Mouse (Mus musculus) MEL-GATA-1-ER (cell line): ENCODE data around the gene Gm49405.
A peak's percentile ranks its signal among the peaks of the same experiment; 100 is the strongest.
"Not testable (repeated sequence)": the region's sequence is repeated elsewhere in the genome, so short reads cannot be mapped to it uniquely, and the experiment has no call there.

ENCODE experiments used
- DNase-seq: peaks from one replicate; pipeline ENCODE4 v3.0.0-alpha.2; 2012; ENCODE audit warnings: low read depth; ENCODE audit errors: extremely low read depth

The Gm49405 gene

DNA sequence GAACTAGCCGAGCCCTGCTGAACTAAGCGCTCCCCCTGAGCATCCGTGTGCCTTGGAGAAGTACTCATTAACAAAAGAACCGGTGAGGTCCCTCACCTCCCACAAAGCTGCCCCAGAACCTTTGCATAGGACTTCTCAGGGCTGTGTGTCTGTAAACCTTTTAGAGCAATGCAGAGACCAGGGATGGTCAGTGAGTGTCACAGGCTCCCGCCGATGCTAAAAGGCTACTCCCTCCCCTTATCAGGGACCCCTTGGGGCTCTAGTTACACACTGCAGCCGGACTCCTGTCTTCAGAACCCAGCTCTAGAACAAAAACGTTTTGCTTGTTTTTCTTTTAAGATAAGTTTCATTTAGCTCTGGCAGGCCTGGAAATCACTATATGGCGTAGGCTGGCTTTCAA, 12.6 kb downstream of the Gm49405 start:
- no peak for DNase-seq

- DNase-seq, result no peak
Measured at GRCm38 (mm10) chr19:4014802-4015201, 14.4 kb downstream of the Gm49405 start.

- DNase-seq, result no peak
Measured at GRCm38 (mm10) chr19:4015635-4016034, 15.2 kb downstream of the Gm49405 start.

GRCm38 (mm10) chr19:4017921-4018587, 17.6 kb downstream of the Gm49405 start:
- no peak for DNase-seq

GRCm38 (mm10) chr19:4018743-4019583, 18.5 kb downstream of the Gm49405 start:
- peak; percentile 22 for DNase-seq

DNA sequence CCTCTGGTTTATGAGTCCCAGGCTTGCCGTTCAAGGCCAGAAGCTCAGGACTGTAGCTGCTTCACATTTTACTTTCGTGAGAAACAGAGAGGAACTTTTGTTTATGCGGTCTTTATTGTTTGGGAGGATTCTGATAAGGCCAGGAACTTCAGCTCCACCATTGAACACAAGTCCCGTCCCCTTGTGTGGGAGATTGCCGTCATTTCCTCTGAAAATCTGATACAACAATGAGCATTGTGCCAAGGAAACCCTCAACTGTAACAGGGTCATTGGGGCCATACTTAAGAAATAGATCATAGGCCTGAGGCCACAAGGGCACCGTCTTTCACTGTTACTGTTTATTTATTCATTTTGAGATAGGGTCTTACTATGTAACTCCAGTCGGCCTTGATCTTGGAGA, 22.8 kb downstream of the Gm49405 start:
- no peak for DNase-seq

GRCm38 (mm10) chr19:4027576-4027975, 27.1 kb downstream of the Gm49405 start:
- no peak for DNase-seq

GRCm38 (mm10) chr19:4032668-4033067, 32.2 kb downstream of the Gm49405 start:
- no peak for DNase-seq

DNA sequence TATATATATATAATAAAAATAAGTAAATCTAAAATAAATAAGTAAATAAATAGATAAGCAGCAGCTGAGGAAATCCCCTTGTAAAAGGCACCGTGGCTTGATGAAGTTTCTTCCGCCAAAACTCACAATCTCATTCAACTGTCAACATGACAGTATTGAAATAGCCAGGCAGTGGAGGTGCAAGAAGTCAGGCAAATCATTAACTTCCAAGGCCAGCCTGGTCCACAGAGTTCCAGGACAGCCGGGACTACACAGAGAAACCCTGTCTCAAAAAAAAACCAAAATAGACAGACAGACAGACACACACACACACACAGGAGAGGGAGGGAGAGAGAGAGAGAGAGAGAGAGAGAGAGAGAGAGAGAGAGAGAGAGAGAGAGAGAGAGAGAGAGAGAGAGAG, 32.9 kb downstream of the Gm49405 start:
- no peak for DNase-seq

GRCm38 (mm10) chr19:4033742-4034141, 33.3 kb downstream of the Gm49405 start:
- no peak for DNase-seq

DNA sequence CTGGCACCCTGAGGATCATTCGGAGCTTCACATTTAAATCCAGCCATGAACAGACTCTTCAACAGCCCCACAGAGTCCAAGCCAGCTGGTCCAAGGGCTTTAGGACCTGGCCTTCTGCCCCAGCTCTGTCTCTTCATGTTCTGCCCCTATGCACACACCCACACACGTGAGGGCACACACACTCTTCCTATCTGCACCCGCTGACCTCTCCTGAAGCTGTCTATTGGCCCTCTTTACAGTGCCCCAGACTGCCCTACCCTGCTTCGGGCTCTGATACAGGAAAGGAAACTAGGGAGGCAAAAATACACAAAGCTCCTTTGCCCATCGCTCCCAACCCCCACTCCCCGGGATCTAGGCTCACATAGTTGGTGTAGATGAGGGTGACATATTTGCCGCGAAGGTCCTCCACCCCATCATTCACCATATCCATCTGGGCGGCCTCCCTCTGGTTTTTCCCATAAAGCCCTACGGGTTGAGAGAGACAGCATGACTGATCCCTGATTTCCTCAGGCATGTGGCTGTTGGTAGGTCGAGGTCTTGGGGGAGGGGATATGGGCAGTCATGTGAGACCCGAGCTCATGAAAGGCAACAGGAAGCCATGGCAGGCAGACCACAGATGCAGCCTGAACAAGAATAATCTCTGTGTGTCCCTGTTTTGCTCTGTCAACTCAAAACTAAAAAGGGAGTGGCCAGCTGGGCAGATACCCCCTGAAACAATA, 36.1 kb downstream of the Gm49405 start:
- no peak for DNase-seq

DNA sequence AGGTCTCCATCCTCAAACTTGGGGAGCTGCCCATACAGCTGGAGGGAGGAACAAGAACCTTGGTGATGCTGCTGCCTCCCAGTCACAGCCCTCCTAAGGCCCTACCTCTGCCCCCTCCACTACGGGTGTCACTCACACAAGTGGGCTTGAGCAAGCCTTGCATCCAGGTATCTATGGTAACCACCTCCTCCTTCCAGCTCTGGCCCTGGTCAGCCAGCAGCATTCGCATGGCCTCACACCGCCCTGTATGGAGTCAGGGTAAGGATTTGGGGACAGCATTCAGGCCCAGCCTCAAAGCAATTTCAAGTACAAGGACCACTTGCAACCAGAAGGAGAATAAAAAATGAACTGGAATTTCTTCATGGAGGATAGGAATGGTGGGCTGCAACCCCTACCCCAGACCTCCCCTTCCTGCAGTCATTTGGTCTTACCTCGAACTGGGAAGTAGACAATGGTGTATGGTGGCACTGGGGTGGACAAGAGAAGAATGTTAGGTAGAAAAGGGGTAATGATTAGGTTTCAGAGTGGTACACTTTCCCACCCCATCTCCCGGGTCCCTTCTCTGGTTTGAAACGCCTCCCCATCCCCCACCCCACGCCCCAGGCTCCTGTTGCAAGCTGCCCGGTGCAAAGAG, 36.8 kb downstream of the Gm49405 start:
- not testable (repeated sequence) for DNase-seq

DNA sequence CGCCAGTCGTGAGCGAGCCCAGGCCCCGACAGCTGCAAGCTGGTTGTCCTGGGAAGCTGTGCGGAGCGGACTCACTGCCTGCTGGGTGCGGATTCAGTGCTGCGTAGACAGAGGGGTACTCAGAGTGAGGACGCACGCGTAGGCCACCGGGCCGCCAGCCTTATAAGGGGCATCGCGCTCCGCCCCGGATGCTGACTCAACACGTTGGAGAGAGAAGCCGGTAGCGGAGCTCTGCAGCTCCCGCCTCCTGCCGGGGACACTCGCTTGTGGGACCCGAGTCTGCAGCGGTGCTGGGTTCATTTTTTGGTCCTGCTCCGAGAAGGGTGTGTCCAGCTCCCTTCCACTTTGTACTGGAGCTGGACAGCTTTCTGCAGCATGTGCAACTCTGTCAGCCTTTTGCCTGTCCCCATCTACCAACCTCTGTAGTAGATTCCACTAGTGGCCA, 37.4 kb downstream of the Gm49405 start, which contains the start of gene Gstp1:
Gene Gstp1 (minus strand): TSS at position 198 of the 445 bp plus-strand sequence.
- DNase-seq, result peak; percentile 72

DNA sequence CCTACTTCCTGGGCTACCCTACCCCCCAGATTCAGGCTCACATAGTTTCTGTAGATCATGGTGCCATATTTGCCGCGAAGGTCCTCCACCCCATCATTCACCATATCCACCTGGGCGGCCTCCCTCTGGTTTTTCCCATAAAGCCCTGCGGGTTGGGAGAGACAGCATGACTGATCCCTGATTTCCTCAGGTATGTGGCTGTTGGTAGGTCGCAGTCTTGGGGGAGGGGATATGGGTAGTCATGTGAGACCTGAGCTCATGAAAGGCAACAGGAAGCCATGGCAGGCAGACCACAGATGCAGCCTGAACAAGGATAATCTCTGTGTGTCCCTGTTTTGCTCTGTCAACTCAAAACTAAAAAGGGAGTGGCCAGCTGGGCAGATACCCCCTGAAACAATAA, 40.5 kb downstream of the Gm49405 start:
- not testable (repeated sequence) for DNase-seq

GRCm38 (mm10) chr19:4041500-4041899, 41.1 kb downstream of the Gm49405 start:
- not testable (repeated sequence) for DNase-seq

GRCm38 (mm10) chr19:4042124-4042523, 41.7 kb downstream of the Gm49405 start:
- no peak for DNase-seq

GRCm38 (mm10) chr19:4044109-4044508, 43.7 kb downstream of the Gm49405 start:
- peak; percentile 91 for DNase-seq

DNA sequence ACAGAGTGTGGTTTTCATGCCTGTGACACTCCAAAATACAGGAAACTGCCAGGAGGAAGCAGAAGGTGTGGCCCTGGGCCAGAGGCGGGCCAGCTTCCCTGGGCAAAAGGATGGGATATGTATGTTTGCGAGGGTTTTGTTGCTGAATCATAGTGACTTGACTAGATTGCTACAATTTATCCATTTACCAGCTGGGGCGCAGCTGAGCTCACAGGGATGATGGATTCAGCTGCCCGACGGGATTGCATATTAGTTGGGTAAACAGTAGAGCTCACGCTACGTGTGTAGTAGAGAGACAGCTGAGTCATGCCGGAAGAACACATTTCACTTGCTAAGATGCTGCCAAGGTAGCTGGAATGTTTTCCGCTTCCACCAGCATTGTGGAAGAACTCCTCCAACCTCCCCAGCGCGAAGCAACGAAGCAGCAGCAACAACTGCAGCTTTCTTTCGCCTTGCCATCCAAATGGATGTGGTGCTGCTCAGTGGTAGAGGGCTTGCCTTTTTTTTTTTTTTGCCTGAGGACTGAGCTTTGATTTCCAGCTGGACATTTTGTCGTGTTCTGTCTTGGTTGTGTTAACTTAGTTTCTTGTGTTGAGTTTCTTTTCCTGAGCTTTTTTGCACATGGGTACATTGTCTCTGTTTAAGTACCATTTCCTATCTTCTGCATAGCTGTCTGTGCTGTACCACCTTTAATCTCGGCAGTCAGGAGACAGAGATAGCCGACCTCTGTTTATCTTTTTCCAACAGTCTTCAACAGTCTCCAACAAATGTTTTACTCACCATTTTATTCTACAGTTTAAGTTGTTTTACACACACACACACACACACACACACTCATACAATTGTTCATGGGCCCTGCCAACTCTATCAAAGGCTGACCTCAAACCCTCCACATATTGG, 45.8 kb downstream of the Gm49405 start, which contains the start of gene Gstp2:
Gene Gstp2 (minus strand): TSS at position 58 of the 900 bp plus-strand sequence.
- DNase-seq, result no peak

GRCm38 (mm10) chr19:4046866-4047254, 46.4 kb downstream of the Gm49405 start:
- no peak for DNase-seq

DNA sequence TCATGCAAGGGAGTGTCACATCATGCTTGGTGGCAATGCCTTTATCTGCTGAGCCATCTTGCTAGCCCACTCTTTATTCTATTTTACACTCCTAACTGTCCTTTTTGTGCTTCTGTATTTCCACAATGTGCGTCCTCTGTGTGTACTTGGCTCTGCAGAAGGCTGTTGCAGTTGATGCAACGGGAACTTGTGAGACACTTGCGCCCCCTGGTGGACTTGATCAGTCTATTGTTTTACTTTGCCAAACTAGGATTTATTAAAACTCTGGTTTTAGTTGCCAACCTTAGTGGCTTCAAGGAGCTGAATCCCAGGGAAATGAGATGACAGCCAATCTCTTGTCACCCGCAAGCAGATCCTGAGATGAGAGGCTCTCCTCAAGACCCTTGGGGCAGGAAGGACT, 47.4 kb downstream of the Gm49405 start:
- DNase-seq, result peak; percentile 65
